Mouse (Mus musculus) CH12.LX (cell line): ENCODE measurements at regions not wholly inside any gene's neighbourhood (a gene's known extent, or its start where the extent isn't known, plus 50 kb on each side); places are given as distances from the start of the nearest gene placed in this dataset.

Experiments
- DNase-seq: peaks from one replicate; pipeline ENCODE4 v3.0.0-alpha.2; 2013; ENCODE audit errors: extremely low read depth
- H3K27ac ChIP-seq: 2 replicates; pipeline ENCODE4 v1.5.1; 2012; ENCODE audit warnings: low read depth, mild to moderate bottlenecking, control low read depth, moderate library complexity; ENCODE audit not compliant: insufficient read depth
- H3K27me3 ChIP-seq: replicated peaks from 2 replicates; pipeline ENCODE3; 2012; ENCODE audit warnings: inconsistent platforms
- H3K36me3 ChIP-seq, 2 experiments: replicated peaks in 1 of 2; 2 replicates each; pipeline versions ENCODE3 to v1.6.1; 2012; ENCODE audit warnings: inconsistent platforms in 1 of 2, low read length in 1 of 2, mild to moderate bottlenecking in 1 of 2, mixed read lengths in 1 of 2, moderate library complexity in 1 of 2; ENCODE audit not compliant: control insufficient read depth in 1 of 2, insufficient read depth in 1 of 2
- H3K4me1 ChIP-seq, 2 experiments: 2 replicates each; pipeline ENCODE4 v1.6.1; 2012; ENCODE audit warnings: inconsistent platforms in 1 of 2, moderate library complexity in 1 of 2; ENCODE audit not compliant: insufficient read depth in 2 of 2, control insufficient read depth in 1 of 2
- H3K4me2 ChIP-seq: 2 replicates; pipeline ENCODE4 v1.6.1; 2012; ENCODE audit warnings: low read depth, mild to moderate bottlenecking, control low read depth; ENCODE audit not compliant: poor library complexity, insufficient read depth, severe bottlenecking
- H3K4me3 ChIP-seq, 3 experiments: fragments of 150-350 bp in 1 of 3; sonication (generic) in 1 of 3; replicated peaks in 1 of 3; 2 replicates each; pipeline versions ENCODE3 to v1.5.1; 2011 to 2012; ENCODE audit warnings: low read depth in 2 of 3, low read length in 2 of 3, mild to moderate bottlenecking in 2 of 3, moderate library complexity in 2 of 3, control low read depth in 1 of 3, improper control_type of control experiment in 1 of 3, inconsistent platforms in 1 of 3, mixed read lengths in 1 of 3; ENCODE audit not compliant: poor library complexity in 1 of 3
- H3K79me2 ChIP-seq: replicated peaks from 2 replicates; pipeline ENCODE4 v1.6.1; 2012; ENCODE audit warnings: mild to moderate bottlenecking, moderate library complexity; ENCODE audit not compliant: control insufficient read depth, poor library complexity, insufficient read depth, severe bottlenecking; ENCODE audit errors: extremely low read depth
- H3K9ac ChIP-seq: 2 replicates; pipeline ENCODE4 v1.6.1; 2012; ENCODE audit warnings: low read depth, mild to moderate bottlenecking, control low read depth, moderate library complexity; ENCODE audit not compliant: insufficient read depth
- H3K9me3 ChIP-seq: replicated peaks from 2 replicates; pipeline ENCODE3; 2012; ENCODE audit warnings: low read length, inconsistent platforms, mixed read lengths
- CHD1 ChIP-seq: IDR thresholded peaks from 2 replicates; pipeline ENCODE4 v1.6.1; 2012; ENCODE audit warnings: low read depth, low read length, improper control_type of control experiment, inconsistent platforms
- CHD2 ChIP-seq: IDR thresholded peaks from 2 replicates; pipeline ENCODE4 v1.6.1; 2011; ENCODE audit warnings: low read length, improper control_type of control experiment
- CTCF ChIP-seq, 2 experiments: IDR thresholded peaks in 1 of 2; conservative IDR thresholded peaks in 1 of 2; 2 replicates each; pipeline ENCODE4 v1.5.1; 2011 to 2012; ENCODE audit warnings: low read depth in 2 of 2, low read length in 2 of 2, improper control_type of control experiment in 1 of 2, inconsistent platforms in 1 of 2, mild to moderate bottlenecking in 1 of 2, moderate library complexity in 1 of 2
- E2F4 ChIP-seq: IDR thresholded peaks from 2 replicates; pipeline ENCODE4 v1.6.1; 2011; ENCODE audit warnings: low read depth, low read length, improper control_type of control experiment; ENCODE audit not compliant: insufficient replicate concordance
- EP300 ChIP-seq: IDR thresholded peaks from 2 replicates; pipeline ENCODE4 v1.6.1; 2011; ENCODE audit warnings: low read length, improper control_type of control experiment
- HCFC1 ChIP-seq: IDR thresholded peaks from 2 replicates; pipeline ENCODE4 v1.6.1; 2012; ENCODE audit warnings: low read depth, mild to moderate bottlenecking, inconsistent platforms, low read length, improper control_type of control experiment
- IRF4 ChIP-seq: IDR thresholded peaks from 2 replicates; pipeline ENCODE4 v1.6.1; 2014; ENCODE audit warnings: low read depth, mild to moderate bottlenecking, inconsistent platforms, low read length, improper control_type of control experiment
- JUND ChIP-seq: conservative IDR thresholded peaks from 2 replicates; pipeline ENCODE4 v1.6.1; 2011; ENCODE audit warnings: low read depth, low read length, improper control_type of control experiment
- KAT2A ChIP-seq: IDR thresholded peaks from 2 replicates; pipeline ENCODE4 v1.6.1; 2012; ENCODE audit warnings: low read length, improper control_type of control experiment, inconsistent platforms; ENCODE audit not compliant: insufficient replicate concordance
- MAX ChIP-seq: IDR thresholded peaks from 2 replicates; pipeline ENCODE4 v1.6.1; 2011; ENCODE audit warnings: low read length, improper control_type of control experiment
- MAZ ChIP-seq: IDR thresholded peaks from 2 replicates; pipeline ENCODE4 v1.6.1; 2012; ENCODE audit warnings: low read depth, mild to moderate bottlenecking, inconsistent platforms, low read length, improper control_type of control experiment, moderate library complexity
- MEF2A ChIP-seq: IDR thresholded peaks from 2 replicates; pipeline ENCODE4 v1.6.1; 2014; ENCODE audit warnings: low read depth, mild to moderate bottlenecking, inconsistent platforms, low read length, improper control_type of control experiment, borderline replicate concordance
- NRF1 ChIP-seq: IDR thresholded peaks from 2 replicates; pipeline ENCODE4 v1.6.1; 2014; ENCODE audit warnings: low read depth, mild to moderate bottlenecking, inconsistent platforms, low read length, improper control_type of control experiment, moderate library complexity
- PAX5 ChIP-seq: IDR thresholded peaks from 2 replicates; pipeline ENCODE4 v1.6.1; 2012; ENCODE audit warnings: low read length, inconsistent platforms, mixed read lengths
- POLR2A ChIP-seq: IDR thresholded peaks from 2 replicates; pipeline ENCODE4 v1.6.1; 2011; ENCODE audit warnings: low read depth, mild to moderate bottlenecking, improper control_type of control experiment, low read length
- RAD21 ChIP-seq: IDR thresholded peaks from 2 replicates; pipeline ENCODE4 v1.6.1; 2011; ENCODE audit warnings: low read depth, mild to moderate bottlenecking, low read length, improper control_type of control experiment, moderate library complexity
- RCOR1 ChIP-seq: conservative IDR thresholded peaks from 2 replicates; pipeline ENCODE4 v1.6.1; 2012; ENCODE audit warnings: low read depth, mild to moderate bottlenecking, inconsistent platforms, low read length, improper control_type of control experiment
- SIN3A ChIP-seq: IDR thresholded peaks from 2 replicates; pipeline ENCODE4 v1.6.1; 2012; ENCODE audit warnings: low read length, improper control_type of control experiment, inconsistent platforms
- SMC3 ChIP-seq: IDR thresholded peaks from 2 replicates; pipeline ENCODE4 v1.6.1; 2011; ENCODE audit warnings: low read depth, low read length, improper control_type of control experiment
- TBP ChIP-seq: conservative IDR thresholded peaks from 2 replicates; pipeline ENCODE4 v1.6.1; 2011; ENCODE audit warnings: low read depth, low read length, improper control_type of control experiment
- TCF12 ChIP-seq: IDR thresholded peaks from 2 replicates; pipeline ENCODE4 v1.6.1; 2014; ENCODE audit warnings: low read depth, mild to moderate bottlenecking, inconsistent platforms, low read length, improper control_type of control experiment
- UBTF ChIP-seq: IDR thresholded peaks from 2 replicates; pipeline ENCODE4 v1.6.1; 2012; ENCODE audit warnings: low read depth, mild to moderate bottlenecking, inconsistent platforms, low read length, improper control_type of control experiment, moderate library complexity
- USF2 ChIP-seq: conservative IDR thresholded peaks from 2 replicates; pipeline ENCODE4 v1.6.1; 2011; ENCODE audit warnings: low read depth, low read length, improper control_type of control experiment
- ZC3H11A ChIP-seq: IDR thresholded peaks from 2 replicates; pipeline ENCODE4 v1.6.1; 2012; ENCODE audit warnings: low read depth, mild to moderate bottlenecking, inconsistent platforms, low read length, improper control_type of control experiment
- ZNF384 ChIP-seq: IDR thresholded peaks from 2 replicates; pipeline ENCODE4 v1.6.1; 2012; ENCODE audit warnings: low read depth, low read length, improper control_type of control experiment, inconsistent platforms
- dilution Hi-C: fragments of 300-500 bp; cut with MboI; formaldehyde crosslinking; loops from 2 replicates; pipeline ENCODE4 v1.14.3; 2020; ENCODE audit warnings: low sequenced_read_pairs; ENCODE audit not compliant: extremely low pct_unique_long_range_greater_than_20kb, extremely low pct_ligation_motif_present
- in situ Hi-C: fragments of 300-500 bp; cut with MboI; formaldehyde crosslinking; loops from 3 replicates; pipeline ENCODE4 v1.14.3; 2019; ENCODE audit warnings: low sequenced_read_pairs, low pct_ligation_motif_present, low pct_unique_long_range_greater_than_20kb, mixed read lengths

- TF ChIP-seq RAD21: no peak
- Histone ChIP-seq H3K36me3 (no peaks in the 10 kb centered on the region), H3K9ac (no peak overlapping the region), H3K4me3 (no peak overlapping the region), H3K27ac (no peak overlapping the region), H3K79me2 (no peaks in the 10 kb centered on the region), H3K9me3 (no peaks in the 10 kb centered on the region), H3K27me3 (no peaks in the 10 kb centered on the region), H3K4me2 (no peak overlapping the region), H3K4me1 (no peaks in the 10 kb centered on the region)
- in situ Hi-C loops (no loop called here), dilution Hi-C loops (no loop called here)
- DNase-seq: no peak
Measured at GRCm38 (mm10) chr17:63754399-63754798, 108.5 kb upstream of the Fer start.

DNA sequence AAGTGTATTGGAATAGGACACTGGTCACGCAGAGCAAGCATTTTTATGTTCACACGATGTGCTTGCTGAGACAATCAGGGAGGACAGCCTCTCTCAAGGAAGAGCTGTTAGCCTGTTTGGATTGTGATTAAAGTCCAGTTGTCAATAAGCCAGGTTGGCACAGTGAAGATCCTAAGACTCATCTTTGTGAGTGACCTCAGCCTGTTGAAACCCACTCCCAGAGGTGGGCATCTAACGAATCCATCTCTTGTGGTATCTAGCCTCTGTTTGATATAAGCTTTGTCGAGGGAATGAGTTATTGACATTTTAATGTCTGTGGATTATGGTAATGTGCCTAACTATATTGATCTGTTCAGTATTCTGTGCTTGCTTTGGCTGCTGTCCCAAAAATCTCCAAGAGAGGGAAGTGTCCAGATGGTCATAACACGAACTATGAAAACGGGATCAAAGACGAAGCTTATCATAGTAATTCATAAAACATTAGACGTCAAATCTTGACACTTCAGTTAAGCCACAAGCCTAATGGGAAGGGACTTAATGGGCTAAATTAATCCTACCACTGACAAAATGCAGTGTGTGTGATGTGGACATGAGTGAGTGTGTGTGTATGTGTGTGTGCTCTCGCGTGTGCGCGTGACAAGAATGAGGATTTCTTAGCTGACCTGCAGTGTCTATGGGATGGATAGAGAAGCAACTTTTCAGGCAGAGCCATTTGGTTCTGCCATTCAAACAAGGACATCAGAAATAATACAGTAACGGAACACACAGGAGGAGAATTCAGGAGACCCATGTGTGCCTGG, 104.8 kb upstream of the Fer start:
- H3K27me3 ChIP-seq: no peaks in the 10 kb centered on the region
- H3K27ac ChIP-seq: no peak overlapping the region
- no peak for DNase-seq
- no peak for TF ChIP-seq RCOR1
- TF ChIP-seq MAZ: no peak
- TF ChIP-seq IRF4: no peak
- TF ChIP-seq UBTF: no peak
- no peak for TF ChIP-seq KAT2A
- no peak for TF ChIP-seq HCFC1
- no peak for TF ChIP-seq MEF2A
- no peak for TF ChIP-seq PAX5
- no peak for TF ChIP-seq ZNF384
- TF ChIP-seq EP300: no peak
- H3K4me3 ChIP-seq: no peak overlapping the region
- H3K4me1 ChIP-seq: peaks cover 0 to 6% of the 10 kb centered on the region in 2 experiments; a peak in 1 of 4 replicates
- H3K9ac ChIP-seq: no peak overlapping the region
- no peaks in the 10 kb centered on the region for H3K79me2 ChIP-seq
- peaks cover 2% of the 10 kb centered on the region for H3K9me3 ChIP-seq
- in situ Hi-C loops (no loop called here), dilution Hi-C loops (no loop called here)
- no peaks in the 10 kb centered on the region for H3K36me3 ChIP-seq
- H3K4me2 ChIP-seq: no peak overlapping the region

- no peak for DNase-seq
- in situ Hi-C loops: no loop called here
- TF ChIP-seq USF2 (no peak), ZNF384 (no peak), CHD1 (no peak), NRF1 (no peak), UBTF (no peak), CHD2 (no peak), SIN3A (no peak), EP300 (no peak), TCF12 (no peak), TBP (no peak), IRF4 (no peak), ZC3H11A (no peak), CTCF (conservative IDR thresholded peaks at IDR 0.05 in 1 of 2, IDR thresholded peaks at IDR 0.05 in 1 of 2; ENCODE audit: low read depth in 2 of 2, low read length in 2 of 2) (no peak), POLR2A (no peak), MAX (no peak), SMC3 (no peak), JUND (no peak), MAZ (no peak), E2F4 (no peak)
Measured at GRCm38 (mm10) chr17:63758817-63759404, 104.0 kb upstream of the Fer start.

More at GRCm38 (mm10) chr17:63758817-63759404, 104.0 kb upstream of the Fer start:
- Histone ChIP-seq H3K4me1 (peaks cover 0 to 6% of the 10 kb centered on the region in 2 experiments; a peak in 1 of 4 replicates), H3K27me3 (no peaks in the 10 kb centered on the region), H3K4me2 (no peak overlapping the region), H3K9ac (no peak overlapping the region), H3K4me3 (no peak overlapping the region), H3K27ac (no peak overlapping the region), H3K79me2 (no peaks in the 10 kb centered on the region), H3K9me3 (peaks cover 2% of the 10 kb centered on the region), H3K36me3 (no peaks in the 10 kb centered on the region)
- dilution Hi-C loops: no loop called here
